In genomic region chr3:96855833-96856232, GRCm38 (mm10) we compare ENCODE assay signal across 17 mouse cellular contexts. TPM values are rescaled to one million over a fixed set of nuclear protein-coding genes. Genes with fewer than 3 reads are reported as not detected.
DNase-seq lines count a peak whose midpoint lies in the region.
"Had no signal": no experiment of that assay in that cellular context is flagged by ENCODE, and none has a peak within 500 bp of the region (broad histone marks: within the 10 kb centered on the region; RNA-seq: fewer than 3 reads in every experiment).

No protein-coding gene starts in this region.

- DNase-seq in heart, adult 11 months, result peak; percentile 83
- DNase-seq in heart, postnatal 36 days, result no peak
- DNase-seq in kidney, adult 18-20 months, result peak; percentile 2
- no peak for DNase-seq in kidney, postnatal 10 days
- DNase-seq in testis, postnatal 10 days (ENCODE audit: low spot score), result peak; percentile 36
- DNase-seq in testis, postnatal 14 days (ENCODE audit: low spot score), result no peak
- DNase-seq: adrenal gland, adult 2 months; adrenal gland, postnatal 10 days; adrenal gland, postnatal 25 days; cerebellum, adult 11 months; cerebellum, adult 18-20 months; cerebellum, adult 8-10 months; cerebellum, adult 9-11 months; cerebellum, postnatal 14 days; cerebellum, postnatal 36 days; embryo, embryonic 11 days had no signal

- intact Hi-C loops in heart, postnatal 36 days (cut with DNase I), result no loop called here

RNA-seq across cellular contexts. Expression of gene Cd160, which starts 26.7 kb away (rescaled TPM):
- total RNA-seq in heart, postnatal 36 days (2021), result not detected
- total RNA-seq: adrenal gland, adult 2 months; adrenal gland, postnatal 25 days; common myeloid progenitor, adult 5-6 weeks had no signal

RNA-seq across cellular contexts. Expression of gene Pdzk1, which starts 26.7 kb away (rescaled TPM):
- not detected for total RNA-seq in heart, postnatal 36 days (2021)
- total RNA-seq: adrenal gland, postnatal 25 days had no signal

RNA-seq across cellular contexts. Expression of gene Gja5, which starts 48.7 kb away (rescaled TPM):
- 10 to 100 TPM; 11.8 to 16.8 TPM for total RNA-seq in heart, postnatal 36 days (2021)

RNA-seq across cellular contexts. Expression of gene Gpr89, which starts 49.3 kb away (rescaled TPM):
- total RNA-seq in heart, postnatal 36 days (2021), result 10 to 100 TPM; 20.8 to 21.6 TPM

Comparison
In these comparisons a context has a peak if more than half of its experiments do, and no peak if none do; other contexts are left out.
1. DNase-seq: peak in heart, adult 11 months (single experiment), kidney, adult 18-20 months (single experiment) and testis, postnatal 10 days (single experiment); none in heart, postnatal 36 days (0 of 2), kidney, postnatal 10 days (single experiment) and testis, postnatal 14 days (single experiment).